Mouse (Mus musculus) liver, adult 2 months (tissue): Measurements from ENCODE around the gene Atp1a2.
A peak's percentile ranks its signal among the peaks of the same experiment; 100 is the strongest.

Experiments used
- CTCF ChIP-seq: fragments of 200-500 bp; IDR thresholded peaks from 2 replicates; pipeline ENCODE4 v1.5.1; 2011; ENCODE audit warnings: low read depth, low read length, control low read depth
- POLR2A ChIP-seq: fragments of 200-500 bp; IDR thresholded peaks from 2 replicates; pipeline ENCODE4 v1.6.1; 2011; ENCODE audit warnings: low read length, control low read depth; ENCODE audit not compliant: insufficient read depth; ENCODE audit errors: extremely low read depth

- TF ChIP-seq POLR2A (peak; percentile 83), CTCF (no peak)
These were observed 14.3 kb upstream of the Atp1a2 start for GRCm38 (mm10) chr1:172311921-172312767.
